Mouse (Mus musculus) retina, postnatal 1 day (tissue): ENCODE data around the gene Arntl.

Source experiments
- DNase-seq: peaks from one replicate; pipeline ENCODE4 v3.0.0-alpha.2; 2012

Gene Arntl

DNA sequence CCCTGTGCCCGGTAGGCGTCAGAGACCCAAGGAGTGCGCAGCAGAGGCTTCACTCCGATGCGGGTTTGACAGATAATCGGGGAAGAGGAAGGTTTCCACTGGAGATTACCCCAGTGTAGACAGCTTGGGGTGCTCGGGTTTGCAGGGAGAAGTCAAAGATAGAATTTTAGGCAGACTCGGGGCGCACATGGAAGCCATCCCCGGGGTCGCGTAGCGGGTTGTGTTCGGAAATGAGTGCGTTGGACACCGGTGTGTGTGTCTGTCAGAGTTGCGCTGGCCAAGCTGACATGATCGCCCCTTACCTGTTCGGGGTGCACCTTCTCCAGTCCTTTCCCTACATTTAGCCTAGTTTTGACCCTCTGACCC, 1.1 kb downstream of the Arntl start:
- no peak for DNase-seq

DNA sequence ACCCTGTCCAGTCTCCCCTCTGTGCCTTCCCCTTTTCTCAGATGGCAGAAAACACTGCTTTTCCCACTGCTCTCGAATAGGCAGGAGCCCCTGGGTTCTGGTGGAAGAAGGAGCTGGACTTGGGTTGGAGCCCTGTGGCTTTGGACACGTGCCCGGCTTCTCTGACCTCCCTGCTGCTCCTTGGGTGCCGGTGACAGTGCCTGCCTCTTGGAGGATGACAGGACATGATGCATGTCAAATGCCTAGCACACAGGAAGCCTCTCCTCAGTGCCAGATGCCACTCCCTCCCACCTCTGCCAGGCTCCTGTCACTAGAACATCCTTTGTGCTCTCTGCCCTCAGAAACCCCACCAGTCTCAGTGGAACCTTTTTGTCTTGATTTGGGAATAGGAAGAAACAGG, 3.2 kb downstream of the Arntl start:
- DNase-seq, result peak; percentile 42

DNA sequence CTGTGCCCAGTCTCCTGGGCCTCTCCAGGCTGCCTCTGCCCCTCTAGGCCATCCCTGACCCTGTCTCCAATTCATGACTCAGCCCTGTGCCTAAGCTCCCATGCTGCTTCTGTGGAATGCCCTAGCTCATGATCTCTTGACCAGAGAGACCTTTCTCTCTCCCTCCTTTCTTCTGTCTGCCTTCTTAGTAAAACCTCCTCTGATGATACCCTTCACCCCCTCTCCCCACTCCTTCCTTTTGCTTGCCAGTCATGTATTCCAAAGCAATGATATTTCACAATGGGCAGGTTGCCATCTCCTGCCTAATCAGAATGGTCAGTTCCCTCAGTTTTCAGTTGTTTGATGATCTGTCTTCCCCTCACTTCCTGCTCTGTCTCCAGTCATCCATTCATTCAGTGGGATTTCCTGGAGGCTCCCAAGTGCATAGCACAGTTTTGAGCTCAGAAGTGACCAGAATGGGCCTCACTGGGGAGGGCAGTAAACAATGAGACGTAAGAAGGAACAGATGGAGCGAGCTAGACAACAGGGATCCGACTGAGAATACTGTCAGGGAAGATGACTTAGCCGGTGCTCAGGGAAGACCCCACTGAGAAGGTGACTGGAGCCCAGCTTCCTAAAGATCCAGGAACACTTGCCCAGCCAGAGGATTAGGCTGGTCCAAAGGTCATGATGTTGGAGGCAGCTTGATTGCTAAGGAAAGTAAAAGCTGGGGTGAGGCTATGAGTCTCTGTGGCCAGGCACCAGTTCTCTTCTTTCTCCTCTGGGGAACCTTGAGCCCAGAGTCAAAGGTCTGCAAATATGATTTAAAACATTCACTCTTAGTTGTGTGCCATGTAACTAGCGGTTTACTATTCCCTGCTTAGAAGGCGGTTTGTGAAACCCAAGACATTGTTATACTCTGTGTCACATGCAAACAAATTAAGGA, 7.2 kb downstream of the Arntl start:
- peak; percentile 50 for DNase-seq

DNA sequence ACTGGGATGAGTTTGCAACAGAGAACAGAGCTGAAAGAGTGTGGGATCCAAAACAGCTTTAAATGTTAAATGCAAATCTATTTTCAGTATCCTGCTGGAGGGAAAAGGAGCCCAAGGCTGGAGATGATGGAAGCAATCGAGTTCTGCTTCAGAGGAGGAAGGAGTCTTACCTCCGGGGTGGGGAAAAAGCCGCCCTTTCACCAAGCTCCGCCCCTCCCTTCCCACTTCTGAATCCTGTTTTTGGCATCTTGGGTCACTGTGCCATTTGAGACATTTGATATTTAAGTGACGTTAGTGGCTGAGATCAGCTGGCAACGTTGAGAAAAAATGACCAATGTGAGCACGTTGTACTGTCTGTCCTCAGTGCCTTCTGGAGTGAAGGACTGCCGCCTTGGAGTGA, 8.9 kb downstream of the Arntl start:
- no peak for DNase-seq

DNA sequence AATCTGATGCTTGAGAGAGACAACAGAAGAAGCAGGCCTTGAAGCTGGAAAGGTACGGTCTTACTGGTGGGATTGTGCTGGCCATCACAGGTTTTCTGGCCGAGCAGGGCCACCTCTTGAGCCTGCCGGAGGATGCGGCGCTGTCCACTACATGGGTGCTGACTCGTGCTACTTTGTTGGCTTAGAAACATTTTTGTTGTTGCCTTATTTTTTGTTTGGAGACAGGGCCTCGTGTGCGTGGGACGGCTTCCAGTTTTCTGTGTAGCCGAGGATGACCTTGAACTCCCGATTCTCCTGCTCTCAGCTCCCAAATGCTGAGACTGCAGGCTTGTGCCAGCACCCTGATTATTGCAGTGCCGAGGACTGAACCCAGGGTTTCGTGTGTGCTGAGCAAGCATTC, 12.2 kb downstream of the Arntl start:
- DNase-seq, result no peak

DNA sequence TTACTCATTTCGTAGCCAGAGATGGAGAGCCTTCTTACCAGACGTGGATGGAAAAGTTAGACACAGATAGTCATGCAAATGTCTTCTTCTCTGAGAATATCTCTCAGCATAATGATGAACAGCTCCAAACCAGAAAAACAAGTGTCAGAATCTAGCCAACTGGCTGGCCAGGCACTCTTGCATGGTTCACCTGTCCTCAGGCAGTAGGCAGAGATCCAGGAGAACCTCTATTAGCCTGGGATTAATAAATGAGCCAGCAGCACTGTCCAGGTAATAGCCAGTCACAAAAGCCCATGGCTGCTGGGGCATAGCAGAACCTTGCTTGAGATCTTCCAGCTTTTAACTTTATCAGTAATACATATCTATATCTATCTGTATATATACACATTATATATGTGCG, 12.6 kb downstream of the Arntl start:
- no peak for DNase-seq

DNA sequence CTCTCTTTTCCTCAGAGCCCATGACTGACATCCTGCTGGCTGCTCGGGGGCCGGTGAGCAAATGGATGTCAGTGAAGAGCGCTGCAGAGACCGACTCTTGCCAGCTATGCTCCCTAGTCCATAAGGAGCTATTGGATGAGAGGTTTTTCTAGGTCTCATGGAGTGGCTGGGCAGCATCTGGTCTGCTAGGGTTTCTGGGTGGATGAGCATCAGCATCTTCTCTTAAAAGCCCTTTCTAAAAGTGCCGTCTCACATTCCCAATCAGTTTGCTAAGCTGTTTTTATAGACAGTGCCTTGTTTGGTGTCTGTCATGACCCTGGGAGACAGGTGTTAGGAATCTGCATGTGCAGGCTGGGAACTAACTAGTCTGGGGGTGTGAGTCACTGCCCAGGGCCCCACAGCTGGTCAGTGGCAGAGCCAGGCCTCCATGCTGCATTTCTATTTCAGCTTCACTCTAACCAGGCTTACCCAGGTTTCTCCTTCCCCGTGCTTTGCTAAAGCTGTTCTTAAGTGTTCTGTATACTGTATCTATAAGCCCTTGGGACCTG, 13.5 kb downstream of the Arntl start:
- DNase-seq, result peak; percentile 60

DNA sequence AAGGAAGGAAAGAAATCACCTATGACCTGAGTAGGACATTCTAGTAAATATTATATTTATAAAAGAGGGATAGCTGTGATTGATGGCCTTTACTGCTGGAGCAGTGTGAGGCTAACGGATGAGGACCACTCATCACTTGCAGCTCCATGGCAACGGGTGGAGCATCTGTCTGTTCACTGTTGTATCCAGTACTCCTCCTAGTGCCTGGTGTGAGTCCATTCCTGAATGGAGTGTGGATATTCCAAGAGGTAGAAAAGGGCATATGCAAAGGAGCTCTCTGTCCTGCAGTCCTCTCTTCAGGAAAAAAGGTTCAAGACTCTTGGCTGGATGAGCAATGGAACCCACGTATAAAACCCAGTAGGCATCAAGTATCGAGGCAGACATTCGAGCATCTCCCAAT, 15.6 kb downstream of the Arntl start:
- no peak for DNase-seq

DNA sequence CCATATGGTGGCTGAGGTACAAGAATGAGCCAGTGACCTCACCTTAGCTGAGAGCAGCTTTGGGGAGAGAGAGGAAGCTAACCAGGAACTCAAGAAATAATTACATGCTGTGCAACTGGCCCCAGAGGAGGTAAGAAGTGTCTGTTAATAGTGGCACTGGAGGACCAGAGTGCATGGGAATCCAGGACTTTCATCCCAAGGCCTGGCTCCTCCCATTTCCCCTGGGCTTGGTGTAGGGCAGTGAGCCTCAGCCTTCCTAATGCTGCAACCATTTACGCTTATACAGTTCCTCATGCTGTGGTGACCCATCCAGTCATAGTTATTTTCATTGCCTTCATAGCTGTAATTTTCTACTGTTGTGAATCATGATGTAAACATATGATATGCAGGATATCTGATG, 17.4 kb downstream of the Arntl start:
- no peak for DNase-seq

DNA sequence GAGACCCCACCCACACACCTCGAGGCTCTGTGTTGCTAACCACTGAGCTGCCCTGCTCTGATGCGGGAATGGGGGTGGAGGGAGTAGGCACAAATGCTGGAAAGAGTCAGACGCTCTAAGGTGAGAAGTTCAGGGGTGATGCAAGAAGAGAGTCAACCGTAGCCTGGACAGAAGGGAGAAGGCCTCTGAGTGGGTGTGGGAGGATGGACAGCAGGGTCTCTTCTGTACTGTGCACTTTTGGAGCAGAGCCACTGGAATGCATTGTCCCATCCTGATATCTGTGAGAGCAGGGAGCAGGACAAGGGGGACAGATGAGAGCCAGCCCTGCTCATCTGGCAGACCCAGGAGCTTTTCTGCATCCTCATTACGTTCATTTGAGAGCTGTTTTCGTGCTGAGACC, 21.2 kb downstream of the Arntl start:
- no peak for DNase-seq

DNA sequence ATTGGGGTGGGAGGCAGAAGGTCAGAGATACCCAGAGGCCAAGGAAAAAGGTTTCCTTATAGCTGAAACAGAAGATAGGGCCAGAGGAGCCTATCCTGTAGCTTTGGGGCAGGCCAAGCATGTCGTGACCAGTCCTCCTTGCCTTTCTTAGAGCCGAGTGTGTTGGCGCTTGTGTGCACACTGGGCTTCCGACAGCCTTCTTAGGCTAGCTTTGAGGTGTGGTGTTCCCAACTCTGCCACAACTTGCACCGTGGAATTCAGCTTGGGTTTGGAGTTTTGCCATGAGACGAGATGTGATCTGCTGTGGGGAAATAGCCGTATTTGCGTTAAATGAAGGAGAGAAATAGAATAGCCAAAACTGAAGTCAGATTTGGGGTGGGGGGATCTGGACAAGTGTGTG, 28.9 kb downstream of the Arntl start:
- no peak for DNase-seq

DNA sequence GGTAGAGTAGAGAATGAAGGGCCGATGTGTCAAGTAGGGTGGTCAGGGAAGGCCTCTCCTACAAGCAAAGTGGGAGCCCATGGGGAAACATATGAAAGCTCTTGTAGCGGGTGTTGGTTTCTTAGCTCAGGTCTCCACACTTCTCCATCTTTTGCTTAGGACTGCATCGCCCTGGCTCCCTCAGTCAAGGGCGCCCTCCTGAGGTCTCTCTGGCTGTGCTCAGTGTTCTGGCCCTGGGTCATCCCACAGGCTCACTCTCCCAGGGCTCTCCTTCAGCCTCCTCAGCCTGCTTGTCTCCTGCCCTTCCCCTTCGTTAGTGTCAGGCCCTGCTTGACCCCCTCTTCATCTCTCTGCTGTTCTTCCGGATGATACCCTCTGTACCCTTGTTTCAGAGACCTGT, 31.1 kb downstream of the Arntl start:
- DNase-seq, result no peak

DNA sequence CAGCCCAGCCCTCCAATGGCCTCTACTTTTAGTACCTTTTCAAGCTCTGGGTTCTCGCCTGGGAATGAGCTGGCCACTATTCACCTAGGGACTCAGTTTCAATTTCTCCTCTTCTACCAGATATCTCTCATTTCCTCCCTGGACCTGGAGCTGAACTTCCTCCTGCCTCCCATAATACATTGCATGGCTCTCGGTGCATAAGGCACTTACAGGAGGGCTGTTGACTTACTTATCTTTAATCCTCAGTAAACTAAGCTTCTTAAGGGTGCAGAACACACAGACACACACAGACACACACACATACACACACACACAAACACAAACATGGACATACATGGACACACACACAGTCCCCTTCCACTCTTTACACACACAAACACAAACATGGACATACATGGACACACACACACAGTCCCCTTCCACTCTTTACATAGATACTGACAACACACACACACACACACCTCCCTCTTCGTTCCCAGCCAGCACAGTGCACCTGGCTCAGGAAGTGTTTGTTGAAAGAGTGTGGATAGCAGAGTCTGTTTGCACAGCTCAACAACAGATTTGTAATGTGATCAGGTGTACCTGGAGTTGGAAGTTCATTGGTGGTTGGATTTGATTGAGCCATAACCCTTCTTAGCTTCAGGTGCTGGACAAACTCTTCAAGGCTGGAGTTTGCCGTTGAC, 32.3 kb downstream of the Arntl start:
- DNase-seq, result no peak

DNA sequence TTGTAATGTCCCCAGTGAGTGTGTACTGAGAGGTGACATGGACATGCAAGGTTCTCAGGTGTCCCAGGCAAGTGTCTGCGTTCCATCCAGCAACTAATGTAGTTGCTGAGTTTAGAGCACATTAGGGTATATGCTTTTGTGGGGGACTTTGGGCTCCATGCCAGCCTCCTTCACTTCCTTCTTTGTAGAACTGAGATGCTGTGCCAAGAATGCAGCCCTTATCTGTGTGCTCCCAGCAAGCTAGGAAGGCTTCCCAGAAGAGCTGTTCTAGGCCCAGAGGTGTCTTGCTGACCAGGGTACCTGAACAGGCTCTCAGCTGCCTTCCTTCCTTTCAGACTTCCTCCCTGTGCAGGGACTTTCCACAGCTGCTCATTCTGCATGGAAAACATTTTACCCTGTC, 33.2 kb downstream of the Arntl start:
- no peak for DNase-seq

DNA sequence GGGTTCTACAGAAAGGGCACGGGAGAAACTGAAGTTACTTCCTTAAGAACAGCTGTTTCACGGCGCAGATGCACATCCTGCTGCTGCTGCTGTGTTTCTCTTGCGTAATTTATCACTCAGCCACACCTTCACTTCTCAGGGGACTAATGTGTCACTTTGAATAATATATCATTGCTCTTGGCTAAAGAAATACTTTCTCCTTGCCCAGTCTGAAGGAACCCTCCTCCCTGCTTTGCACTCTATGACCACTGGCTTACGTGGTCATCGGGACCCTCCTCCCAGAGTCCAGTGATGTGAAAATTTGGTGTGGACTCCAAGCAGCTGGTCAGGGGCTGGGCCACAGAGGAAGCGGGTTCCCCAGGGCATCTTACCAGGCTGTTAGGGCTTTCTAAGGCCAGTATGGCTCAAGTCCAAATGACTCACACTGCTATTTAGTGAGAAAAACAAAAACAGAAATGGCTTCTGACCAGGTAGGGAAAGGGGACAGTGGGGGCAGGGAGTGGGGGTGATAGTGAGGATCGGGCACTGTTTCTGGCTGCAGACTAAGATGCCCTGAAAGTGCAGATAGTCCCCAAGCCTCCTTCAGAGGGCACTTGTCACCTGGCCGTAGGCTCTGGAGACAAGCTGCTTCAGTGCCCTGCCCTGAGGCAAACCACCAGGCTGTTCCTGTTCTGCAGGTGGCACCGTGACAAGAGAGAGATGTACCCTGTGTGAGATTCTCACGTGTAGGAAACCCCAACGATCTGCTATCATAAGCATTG, 34.8 kb downstream of the Arntl start:
- DNase-seq, result peak; percentile 45

DNA sequence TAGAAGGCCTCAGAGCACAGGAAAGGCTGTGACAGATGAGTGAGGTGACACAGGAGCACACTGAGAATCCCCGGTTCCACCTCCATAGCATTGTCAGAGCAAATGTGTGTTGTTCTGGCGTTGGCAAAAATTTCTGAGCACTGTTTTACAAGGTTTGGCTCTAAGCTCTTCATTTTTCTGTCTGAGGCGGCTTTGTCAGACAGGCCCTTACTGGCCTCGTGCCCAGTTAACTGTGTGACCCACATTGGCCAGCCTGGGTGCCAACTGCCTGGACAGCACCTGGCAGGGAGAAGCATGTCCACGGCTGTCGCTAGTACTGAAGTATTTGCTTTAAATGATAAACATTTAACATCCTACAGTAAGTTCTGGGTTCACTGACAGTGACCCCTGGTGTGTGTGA, 35.4 kb downstream of the Arntl start:
- peak; percentile 82 for DNase-seq

DNA sequence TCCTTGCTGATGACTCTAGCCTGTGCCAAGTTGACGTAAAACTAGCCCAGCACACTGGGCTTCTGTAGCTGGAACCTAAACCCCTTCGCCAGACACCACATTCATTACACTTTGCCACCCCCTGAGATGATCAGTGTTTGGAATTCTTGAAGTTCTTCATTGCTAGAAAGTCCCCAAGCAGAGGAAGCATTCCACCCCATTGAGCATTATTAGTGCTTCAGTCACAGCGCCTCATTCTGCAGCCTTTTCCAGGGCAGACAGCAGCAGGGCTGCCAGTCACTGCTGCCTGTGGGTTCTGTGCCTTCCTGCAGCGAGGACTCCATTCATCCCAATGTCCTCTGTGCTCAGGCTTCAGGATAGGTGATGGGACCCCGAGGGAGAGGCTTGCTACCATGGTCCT, 37.9 kb downstream of the Arntl start:
- peak; percentile 54 for DNase-seq

DNA sequence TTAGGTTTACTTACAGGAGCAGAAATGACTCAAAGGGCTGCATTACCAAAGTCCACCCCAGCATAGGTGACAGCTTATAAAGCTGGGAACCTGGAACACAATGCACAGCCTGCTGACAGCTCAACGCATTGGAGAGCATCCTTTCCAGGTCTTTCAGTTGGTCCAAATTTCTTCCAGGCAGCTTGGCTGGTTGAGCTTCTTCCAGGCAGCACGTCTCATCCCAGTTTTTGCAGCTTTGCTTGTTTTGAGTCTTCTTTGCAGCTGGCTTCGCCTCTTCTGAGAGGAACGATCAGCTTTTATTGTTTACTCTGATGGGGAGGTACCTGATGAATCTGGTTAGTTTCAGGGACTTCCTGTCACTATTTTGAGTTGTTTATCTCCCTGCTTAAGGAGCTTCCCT, 39.2 kb downstream of the Arntl start:
- no peak for DNase-seq

DNA sequence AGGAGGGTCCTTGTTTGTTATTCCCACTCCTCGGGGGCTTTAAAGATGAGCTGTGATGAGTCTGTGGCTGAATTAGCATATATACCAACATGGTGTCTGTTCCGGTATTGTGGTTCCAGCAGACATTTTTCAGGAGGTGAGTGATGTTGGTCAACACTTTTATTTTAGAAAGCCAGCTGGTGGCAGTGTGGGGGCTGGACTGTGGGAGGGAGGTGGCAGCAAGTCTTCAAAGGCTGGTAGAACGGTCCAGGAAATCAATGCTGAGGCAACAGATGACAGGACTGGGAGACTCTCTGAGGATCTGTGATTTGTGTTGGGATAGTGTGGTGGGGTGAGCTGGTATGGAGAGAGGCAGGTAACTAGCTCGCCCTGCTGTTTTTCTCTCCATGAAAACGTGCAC, 39.9 kb downstream of the Arntl start:
- no peak for DNase-seq

DNA sequence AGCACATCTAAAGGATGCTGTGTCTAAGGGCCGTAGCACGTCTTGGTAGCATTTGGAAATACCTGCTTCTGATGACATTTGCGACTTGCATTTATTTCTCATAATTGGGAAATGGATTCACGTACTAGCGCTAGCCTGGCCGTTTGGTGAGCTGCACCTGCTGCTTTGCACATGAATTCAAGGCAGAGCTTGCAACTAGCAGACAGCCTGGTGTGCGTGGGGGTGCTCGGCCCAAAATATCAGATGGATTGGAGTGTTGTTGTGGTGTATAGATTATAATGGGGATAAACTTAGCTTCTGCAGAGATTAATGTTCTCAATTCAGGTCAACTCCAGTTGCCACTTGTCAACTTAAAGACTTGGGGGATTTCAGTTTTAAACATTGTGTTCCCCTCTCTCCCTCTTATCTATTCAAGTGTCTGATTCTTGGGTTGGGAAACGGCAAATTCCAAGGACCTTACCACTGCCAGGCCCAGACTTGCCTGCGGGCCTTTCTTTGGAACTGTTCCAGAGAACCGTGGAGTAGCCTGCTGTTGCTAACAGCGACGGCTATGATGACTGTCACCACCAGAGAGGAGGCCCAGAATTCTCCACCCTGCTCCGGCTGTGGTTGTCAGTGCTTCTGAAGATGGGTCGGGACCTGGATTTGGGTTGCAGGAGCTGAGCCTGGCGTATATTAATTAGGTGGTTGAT, 42.0 kb downstream of the Arntl start:
- peak; percentile 86 for DNase-seq

DNA sequence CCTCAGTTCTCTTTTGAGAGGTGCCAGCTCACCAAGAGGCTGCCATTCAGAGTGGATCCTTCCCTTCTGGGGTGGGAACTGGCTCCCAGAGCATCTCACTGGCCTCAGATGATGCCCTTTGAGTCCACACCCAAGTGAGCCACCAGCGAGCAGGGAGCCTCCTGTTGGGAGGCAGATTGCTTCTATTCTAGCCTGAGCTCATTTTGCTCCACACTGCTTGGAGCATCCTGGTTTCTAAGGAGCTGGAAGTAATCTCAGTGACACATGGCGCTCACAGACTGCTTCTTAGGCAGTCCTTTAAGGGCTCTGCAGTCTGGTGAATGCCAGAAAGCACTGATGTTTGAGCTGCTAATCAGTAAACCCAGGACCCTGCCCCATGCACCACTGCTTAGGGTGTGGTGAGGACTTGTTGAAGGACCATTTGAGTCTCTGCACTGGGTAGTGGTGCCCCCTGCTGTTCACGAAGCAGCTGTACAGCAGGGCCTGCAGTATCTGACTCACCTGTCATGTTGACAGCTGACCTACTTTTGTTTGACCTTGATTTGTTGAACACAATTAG, 43.2 kb downstream of the Arntl start:
- DNase-seq, result peak; percentile 90

DNA sequence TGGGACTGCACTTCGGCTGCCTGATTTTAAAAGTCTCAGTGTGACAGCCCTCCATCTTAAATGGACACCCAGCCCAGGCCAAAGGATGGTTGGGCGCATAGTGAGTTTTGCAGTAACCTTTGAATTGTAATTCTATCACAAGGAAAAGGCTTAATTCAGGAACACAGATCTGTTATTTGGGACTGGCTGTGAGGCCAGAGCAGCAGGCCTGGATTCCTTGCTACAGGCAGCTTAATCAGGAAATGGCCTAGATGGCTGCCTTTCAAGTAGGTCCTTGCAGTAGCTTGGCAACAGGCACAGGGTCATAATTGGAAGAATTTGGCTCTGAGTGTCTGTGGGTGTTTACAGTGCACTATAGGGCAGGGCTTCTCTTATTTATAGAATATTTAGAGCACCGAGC, 43.7 kb downstream of the Arntl start:
- DNase-seq, result peak; percentile 88

DNA sequence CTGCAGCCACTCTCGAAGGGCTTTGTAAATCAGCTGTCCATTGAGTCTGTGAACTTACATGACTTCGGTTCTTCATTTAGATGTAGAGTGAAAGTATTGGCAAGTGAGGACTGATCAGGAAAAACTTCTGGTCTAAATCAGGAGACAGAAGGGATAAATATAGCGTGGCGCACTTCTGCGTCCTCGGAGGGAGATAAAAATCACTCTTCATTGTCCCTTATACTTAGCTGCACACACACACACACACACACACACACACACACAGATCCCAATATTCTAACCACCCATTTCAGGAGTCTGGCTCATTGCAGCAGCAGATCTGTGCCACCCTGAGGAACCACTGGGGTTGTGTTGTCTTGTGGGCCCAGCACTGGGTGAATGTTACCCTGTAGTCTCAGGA, 44.3 kb downstream of the Arntl start:
- DNase-seq, result no peak
